Mouse (Mus musculus) common myeloid progenitor, adult 5-6 weeks (primary cell): Measurements from ENCODE around the gene Tbc1d5. TPM values are rescaled to one million over a fixed set of nuclear protein-coding genes. Genes with fewer than 3 reads are reported as not detected.
A peak's percentile ranks its signal among the peaks of the same experiment; 100 is the strongest.

Source experiments
- ATAC-seq: replicated peaks from 2 replicates; pipeline ENCODE4 v1.8.0; 2016; ENCODE audit warnings: low read depth, mild to moderate bottlenecking, moderate TSS enrichment, inconsistent platforms; ENCODE audit not compliant: poor library complexity, severe bottlenecking
- total RNA-seq: library from RNA; stranded (forward); fragments of 200-1000, 187-1606 nt; gene quantifications from 2 replicates; pipeline ENCODE4 v1.2.3, GENCODE M21; 2017

Tbc1d5 gene
- total RNA-seq = 40.0 and 57.3 TPM in 2 replicates

GRCm38 (mm10) chr17:51179195-51179953, at the start of gene Tbc1d5:
Gene Tbc1d5, minus strand, starts transcription at chr17:51179352.
- ATAC-seq = peak; percentile 82

- no peak for ATAC-seq
Observed at GRCm38 (mm10) chr17:51226056-51226455, 46.9 kb upstream of the Tbc1d5 start.

- no peak for ATAC-seq
Observed at GRCm38 (mm10) chr17:51223152-51223551, 44.0 kb upstream of the Tbc1d5 start.

GRCm38 (mm10) chr17:51221075-51221474, 41.9 kb upstream of the Tbc1d5 start:
- peak; percentile 58; the same call in 1 of the 2 replicates for ATAC-seq

- ATAC-seq = peak; percentile 73
Observed at GRCm38 (mm10) chr17:51219897-51220296, 40.7 kb upstream of the Tbc1d5 start.

- no peak for ATAC-seq
Observed at GRCm38 (mm10) chr17:51216426-51216825, 37.3 kb upstream of the Tbc1d5 start.

- peak; percentile 56; the same call in 1 of the 2 replicates for ATAC-seq
Observed at GRCm38 (mm10) chr17:51209565-51209964, 30.4 kb upstream of the Tbc1d5 start.

GRCm38 (mm10) chr17:51204643-51205042, 25.5 kb upstream of the Tbc1d5 start:
- no peak for ATAC-seq

GRCm38 (mm10) chr17:51195561-51195960, 16.4 kb upstream of the Tbc1d5 start:
- ATAC-seq = no peak

- no peak for ATAC-seq
Observed at GRCm38 (mm10) chr17:51194787-51195186, 15.6 kb upstream of the Tbc1d5 start.

- no peak for ATAC-seq
Observed at GRCm38 (mm10) chr17:51191381-51191780, 12.2 kb upstream of the Tbc1d5 start.

- ATAC-seq = no peak
Observed at GRCm38 (mm10) chr17:51182715-51183114, 3.6 kb upstream of the Tbc1d5 start.

GRCm38 (mm10) chr17:51178491-51179194, 509 bp downstream of the Tbc1d5 start:
- ATAC-seq = peak; percentile 72

- no peak for ATAC-seq
Observed at GRCm38 (mm10) chr17:51177923-51178322, 1.2 kb downstream of the Tbc1d5 start.

GRCm38 (mm10) chr17:51172332-51172731, 6.8 kb downstream of the Tbc1d5 start:
- ATAC-seq = no peak

- no peak for ATAC-seq
Observed at GRCm38 (mm10) chr17:51171504-51171903, 7.6 kb downstream of the Tbc1d5 start.

- ATAC-seq = no peak
Observed at GRCm38 (mm10) chr17:51169911-51170310, 9.2 kb downstream of the Tbc1d5 start.

- ATAC-seq = no peak
Observed at GRCm38 (mm10) chr17:51162366-51162765, 16.8 kb downstream of the Tbc1d5 start.

- ATAC-seq = peak; percentile 83; the same call in 1 of the 2 replicates
Observed at GRCm38 (mm10) chr17:51159261-51159660, 19.9 kb downstream of the Tbc1d5 start.

GRCm38 (mm10) chr17:51150999-51151398, 28.2 kb downstream of the Tbc1d5 start:
- no peak for ATAC-seq

GRCm38 (mm10) chr17:51144983-51145382, 34.2 kb downstream of the Tbc1d5 start:
- ATAC-seq = no peak
